Mouse (Mus musculus) C2C12 (cell line): ENCODE measurements around the gene Fbxl17.

ENCODE experiments used
- CTCF ChIP-seq: IDR thresholded peaks from one replicate; pipeline ENCODE4 v1.5.1; 2011; ENCODE audit not compliant: control insufficient read depth, insufficient read depth, insufficient read length
- MYOG ChIP-seq: IDR thresholded peaks from one replicate; pipeline ENCODE4 v1.6.1; 2011; ENCODE audit not compliant: control insufficient read depth, insufficient read length; ENCODE audit errors: extremely low read depth
- USF1 ChIP-seq: IDR thresholded peaks from one replicate; pipeline ENCODE4 v1.6.1; 2011; ENCODE audit warnings: low read depth, mild to moderate bottlenecking, control low read depth, moderate library complexity

- TF ChIP-seq CTCF (no peak), USF1 (no peak), MYOG (no peak)
Measured at GRCm38 (mm10) chr17:63343076-63343475, 156.7 kb downstream of the Fbxl17 start.
